Mouse (Mus musculus) monocyte, adult 2 months (primary cell): ENCODE results near the gene Msi2.

ENCODE experiments used
- DNase-seq, 2 experiments: peaks; one replicate each; pipeline ENCODE4 v3.0.0; 2022; ENCODE audit warnings: low spot score in 2 of 2, low read depth in 1 of 2

Msi2 gene

DNA sequence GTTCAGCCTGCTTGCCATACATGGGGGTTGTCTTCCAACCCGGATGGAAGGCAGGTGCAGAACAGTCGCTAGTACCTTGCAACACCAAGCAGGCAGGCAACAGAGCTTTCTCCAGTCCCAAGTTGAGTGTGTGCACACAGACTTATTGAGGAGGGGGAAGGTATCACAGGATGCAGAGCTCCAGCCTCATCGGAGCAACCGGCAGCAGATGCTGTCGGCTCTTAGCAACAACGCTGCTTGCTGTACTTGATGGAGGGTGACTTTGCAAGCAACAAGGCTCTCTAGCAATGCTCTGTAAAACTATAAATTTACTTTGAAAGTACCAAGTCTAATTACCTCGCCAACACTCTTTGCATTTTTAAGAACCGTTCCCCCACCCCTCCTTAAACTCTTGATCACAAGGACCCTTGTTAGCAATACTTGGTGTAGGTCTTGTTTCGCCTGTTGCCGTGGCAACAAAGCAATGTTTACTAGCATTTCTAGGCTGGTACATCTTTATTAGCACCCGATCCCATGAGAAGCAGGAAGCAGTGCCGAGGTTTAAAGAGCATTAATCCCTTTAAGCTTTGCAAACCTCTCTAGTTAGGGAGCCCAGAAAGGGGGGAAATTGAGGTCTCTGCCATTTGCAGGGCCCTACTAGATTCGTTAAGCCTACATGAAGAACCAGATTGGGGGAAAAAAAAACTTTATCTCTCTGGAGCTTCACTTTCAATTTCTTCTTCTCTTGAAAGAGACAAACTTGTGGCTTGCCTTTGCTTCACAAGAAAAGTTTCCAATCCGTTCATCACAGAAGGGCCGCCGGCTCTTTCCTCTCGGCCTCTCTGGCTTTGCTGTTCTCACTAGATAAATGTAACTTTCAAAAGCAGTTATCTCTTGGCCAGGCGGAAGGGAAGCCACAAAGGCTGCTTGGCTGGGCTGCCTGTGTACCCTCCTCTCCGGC is 263.2 kb downstream of the Msi2 start:
- DNase-seq = no peak

DNA sequence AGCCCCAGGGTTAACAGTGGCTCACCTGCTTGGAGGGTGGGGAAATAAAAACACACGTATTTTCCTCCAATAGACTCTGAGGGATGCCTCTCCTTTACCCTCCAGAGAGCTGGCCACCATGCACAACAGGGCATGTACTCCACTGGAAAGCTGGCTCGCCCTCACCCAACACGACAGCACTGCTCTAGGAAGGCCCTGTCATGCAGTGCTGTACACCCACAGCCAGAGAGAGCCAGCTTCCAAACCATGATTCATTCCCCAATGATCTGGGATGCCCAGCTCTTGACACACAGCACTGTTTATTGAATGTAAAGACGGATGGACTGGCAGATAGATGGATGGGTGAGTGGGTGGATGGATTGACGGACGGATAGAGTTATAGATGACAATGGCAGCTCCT is 269.1 kb downstream of the Msi2 start:
- DNase-seq = no peak

DNA sequence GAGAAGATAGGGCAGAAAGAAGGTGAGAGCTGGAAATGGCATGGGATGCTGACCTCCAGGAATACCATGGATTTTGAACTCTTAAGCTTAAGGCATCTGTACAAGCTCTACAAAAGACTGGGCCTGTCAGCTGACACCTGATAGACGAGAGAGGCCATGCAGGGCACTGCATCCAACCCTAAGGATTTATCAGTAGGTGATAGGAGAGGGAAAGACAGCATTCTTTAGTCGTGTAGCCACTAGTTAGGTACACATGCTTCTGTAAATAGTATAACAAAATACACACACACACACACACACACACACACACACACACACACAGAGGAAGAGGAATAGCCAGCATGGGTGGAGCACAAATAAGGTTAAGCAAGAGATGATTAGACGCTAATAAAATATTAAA is 269.7 kb downstream of the Msi2 start:
- no peak for DNase-seq

DNA sequence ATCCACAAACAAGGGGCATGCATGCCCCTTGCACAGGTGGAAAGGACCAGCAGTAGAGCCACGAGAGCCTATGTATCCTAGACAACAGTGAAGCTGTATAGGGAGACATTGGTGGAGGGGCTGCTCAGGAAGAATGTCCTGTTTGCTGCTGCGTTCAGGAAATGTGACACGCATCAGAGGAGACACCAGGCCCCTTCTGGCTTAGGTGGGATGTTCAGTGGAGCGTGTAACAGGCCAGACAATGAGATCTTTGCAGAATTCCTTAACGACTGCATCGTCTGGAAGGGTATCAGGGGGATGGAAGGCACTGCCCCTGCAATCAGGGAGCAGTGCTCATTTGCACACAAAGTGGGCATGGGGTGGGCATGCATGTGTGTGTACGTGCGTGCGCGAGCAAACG is 271.0 kb downstream of the Msi2 start:
- DNase-seq = no peak

DNA sequence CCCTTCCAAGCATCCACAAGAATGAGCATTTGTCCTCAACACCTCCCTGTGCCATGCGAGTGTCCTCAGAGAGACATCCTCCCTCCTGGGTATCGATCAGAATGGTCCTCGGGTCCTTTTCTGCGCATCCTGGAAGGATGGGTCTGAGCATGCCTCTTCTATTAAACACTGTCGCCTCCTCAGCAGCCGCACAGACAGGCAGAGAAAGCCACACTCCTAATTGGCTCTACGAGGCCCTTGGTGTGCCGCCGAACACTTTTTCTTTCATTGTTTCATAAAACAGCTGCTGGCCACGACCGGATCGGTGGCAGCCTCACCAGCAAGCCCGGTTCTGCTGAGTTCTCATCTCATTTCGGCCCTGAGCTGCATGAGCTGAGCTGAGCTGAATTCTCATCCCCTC is 274.4 kb downstream of the Msi2 start:
- DNase-seq = no peak

DNA sequence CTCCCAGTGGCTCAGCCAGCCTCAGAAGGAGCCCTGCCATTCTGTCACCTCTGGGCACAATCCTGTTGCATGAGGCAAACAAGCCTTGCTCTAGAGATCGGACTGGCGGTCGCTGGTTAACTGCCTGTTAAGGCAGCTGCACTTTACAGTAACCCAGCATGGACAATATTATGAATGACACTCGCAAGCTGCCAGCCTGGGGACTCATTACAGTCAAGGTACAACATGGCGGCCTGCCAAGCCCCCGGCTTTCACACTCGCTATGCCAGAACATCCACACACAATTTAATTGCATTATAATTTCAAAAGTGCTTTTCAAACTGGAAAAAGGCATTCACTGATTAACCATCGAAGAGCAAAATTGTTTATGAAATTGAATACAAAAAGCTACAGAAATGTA is 275.0 kb downstream of the Msi2 start:
- no peak for DNase-seq

DNA sequence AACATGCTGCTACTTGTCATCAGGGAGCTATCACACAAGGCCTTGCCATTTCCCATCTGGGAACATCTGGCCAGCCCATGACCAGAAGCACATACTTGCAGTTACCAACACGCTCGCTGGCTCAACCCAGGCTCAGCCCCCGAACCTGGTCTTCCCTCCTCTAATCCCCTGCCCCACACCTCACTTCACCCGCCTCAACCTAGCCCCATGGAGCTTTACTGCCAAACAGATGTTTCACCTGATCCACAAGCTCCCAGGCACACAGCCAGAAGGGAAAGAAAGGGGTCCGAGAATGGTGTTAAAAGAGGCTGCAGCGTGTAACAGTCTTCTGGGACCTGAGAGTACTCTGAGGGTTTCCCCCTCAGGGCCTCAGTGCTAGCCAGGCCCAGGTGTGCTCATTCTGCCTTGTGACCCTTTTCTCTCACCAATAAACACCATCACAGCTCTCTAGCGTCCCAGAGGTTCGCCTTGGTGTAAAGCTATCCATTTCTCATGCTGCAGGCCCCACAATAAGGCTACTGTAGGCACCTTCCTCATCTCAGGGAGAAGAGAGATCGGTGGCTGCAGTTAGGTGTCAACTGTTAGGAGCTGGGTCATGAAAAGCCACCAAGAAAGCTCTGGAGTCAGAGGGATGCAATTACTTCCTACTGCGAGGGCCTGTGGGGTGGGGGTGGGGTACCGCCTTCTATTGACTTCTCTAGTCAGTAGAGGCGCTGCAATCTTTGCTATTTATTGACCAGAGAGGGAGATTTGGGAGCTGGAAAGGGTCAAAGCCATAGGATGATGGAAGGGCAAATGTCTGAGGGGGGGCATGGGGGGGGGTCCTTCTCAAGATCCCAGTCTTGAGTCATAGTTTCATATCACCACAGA is 276.2 kb downstream of the Msi2 start:
- DNase-seq = no peak

DNA sequence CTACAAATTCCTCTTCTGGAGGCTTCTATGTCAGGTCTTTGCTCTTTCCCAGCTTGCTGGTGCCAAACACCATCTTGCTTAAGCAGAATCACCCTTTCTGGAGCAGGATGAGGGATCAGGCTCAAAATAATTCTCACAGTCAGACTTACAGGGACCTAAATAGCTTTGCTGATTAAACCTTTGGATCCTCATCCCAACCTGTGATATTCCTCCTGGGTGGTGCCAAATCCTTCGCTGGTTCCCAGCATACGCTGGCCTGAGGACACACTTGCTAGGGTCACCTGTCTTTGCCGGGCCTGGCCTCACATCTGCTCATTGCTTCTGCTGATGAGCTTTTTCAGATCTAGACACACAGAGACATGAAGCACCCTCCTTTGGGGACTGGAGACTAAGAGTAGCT is 279.7 kb downstream of the Msi2 start:
- no peak for DNase-seq

DNA sequence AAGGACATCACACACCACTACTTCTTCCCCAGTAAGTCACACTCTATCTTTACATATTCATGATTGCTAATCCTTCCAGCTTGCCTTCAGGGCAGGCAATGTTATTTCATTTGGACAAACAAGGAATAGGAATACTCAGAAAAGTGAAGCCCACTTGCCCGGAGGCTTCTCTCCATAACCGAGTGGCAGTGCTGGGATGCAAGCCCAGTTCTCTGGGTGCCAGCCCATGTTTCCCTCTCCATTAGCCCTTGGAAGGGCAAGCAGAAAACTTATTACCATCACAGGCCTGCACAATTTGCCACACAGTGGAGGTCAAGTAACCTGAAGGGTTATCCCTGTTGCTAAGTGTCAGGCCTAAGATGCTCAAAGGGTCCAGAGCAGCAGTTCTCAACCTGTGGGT is 281.7 kb downstream of the Msi2 start:
- no peak for DNase-seq

DNA sequence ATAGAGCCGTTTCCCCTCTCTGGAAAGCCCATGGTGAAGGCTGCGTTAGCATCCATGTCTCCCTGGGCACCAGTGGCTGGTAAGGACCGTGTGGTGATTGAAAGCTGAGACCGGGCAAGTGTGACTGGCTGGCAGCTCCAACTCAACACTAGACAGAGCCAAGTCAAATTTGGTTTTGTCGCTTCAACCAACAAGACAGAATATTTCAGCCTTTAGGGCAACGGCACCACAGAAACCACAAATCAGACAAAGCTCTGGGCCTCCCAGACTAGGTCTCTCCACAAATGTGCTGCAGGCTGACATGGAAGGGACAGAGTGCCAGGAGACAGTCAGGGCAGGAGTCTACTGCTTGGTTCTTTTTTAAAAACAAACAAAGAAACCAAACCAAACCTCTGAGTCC is 282.8 kb downstream of the Msi2 start:
- DNase-seq = no peak

DNA sequence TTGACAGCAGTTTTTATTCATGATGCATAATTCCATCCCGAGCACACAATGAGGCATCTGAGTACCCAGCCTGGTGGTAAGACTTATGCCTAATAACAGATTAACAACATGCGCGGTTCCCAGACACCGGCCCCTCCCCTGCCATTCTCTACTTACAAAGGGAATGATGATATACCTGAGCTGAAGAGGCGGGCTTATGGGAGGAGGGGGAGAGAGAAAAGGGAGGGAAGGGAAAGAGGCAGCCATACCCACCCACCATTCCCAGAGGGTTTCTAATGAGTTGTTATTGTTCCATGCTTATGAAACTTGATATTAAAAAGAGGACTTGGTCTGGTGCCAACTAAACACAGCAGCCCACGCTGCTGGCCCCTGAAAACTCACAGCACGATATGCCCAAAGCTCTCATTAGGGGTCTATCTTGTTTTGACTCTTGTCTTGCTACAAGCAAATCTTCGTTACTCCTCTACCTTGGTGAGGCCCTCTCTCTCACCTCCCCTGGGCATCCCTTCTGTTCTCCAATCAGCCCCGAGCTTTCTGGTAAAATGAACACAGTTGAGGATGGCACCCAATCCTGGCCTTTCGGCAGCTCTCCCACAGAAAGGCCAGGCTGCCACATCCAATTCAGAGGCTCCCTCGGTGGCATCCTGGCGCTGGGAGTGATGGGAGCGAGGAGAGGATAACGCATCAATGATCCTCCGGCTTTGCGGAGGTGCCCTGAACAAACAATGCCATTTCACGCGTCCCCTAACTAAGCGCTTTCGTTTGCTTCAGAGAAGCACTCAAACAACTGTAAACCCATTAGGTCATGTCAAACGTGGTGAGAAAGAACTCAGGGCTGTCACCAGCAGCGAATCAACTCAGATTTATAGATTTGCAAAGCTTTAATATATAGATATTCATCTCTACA is 286.7 kb downstream of the Msi2 start:
- DNase-seq = no peak

DNA sequence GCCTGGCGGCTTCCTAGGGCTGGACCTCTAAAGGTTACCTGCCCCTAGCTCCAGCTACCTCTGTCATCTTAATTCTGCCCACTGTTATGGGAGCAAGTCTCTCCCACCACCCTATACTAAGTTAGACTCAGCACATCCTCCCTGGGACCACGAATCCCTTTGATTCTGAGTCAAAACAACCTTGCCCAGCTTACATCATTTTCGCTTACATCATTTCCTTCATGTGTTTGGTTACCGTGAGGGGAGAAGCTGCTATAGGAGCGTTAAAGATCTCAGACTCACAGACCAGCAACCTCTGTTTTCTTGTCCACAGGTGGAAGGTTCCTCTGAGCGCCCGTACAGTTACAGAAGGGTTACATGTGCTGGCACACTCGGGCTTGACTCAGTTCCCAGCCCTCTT is 288.0 kb downstream of the Msi2 start:
- DNase-seq = no peak

DNA sequence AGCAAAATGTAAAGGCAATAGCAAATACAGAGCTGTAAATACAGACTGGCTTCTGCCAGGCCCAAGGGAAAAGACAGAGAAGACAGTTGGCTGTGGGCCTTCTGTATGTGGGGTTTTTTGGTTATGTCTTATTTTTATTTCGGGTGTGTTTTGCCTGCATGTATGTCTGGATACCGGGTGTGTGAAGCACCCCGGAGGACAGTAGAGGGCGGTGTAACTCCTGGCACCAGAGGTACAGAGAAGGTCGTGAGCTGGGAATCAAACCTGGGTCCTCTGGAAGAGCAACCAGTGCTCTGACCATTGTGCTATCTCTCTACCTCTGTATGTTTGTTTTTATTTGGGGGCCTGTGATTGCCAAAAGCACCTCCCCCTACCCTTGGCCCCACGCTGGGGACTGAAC is 288.6 kb downstream of the Msi2 start:
- no peak for DNase-seq

DNA sequence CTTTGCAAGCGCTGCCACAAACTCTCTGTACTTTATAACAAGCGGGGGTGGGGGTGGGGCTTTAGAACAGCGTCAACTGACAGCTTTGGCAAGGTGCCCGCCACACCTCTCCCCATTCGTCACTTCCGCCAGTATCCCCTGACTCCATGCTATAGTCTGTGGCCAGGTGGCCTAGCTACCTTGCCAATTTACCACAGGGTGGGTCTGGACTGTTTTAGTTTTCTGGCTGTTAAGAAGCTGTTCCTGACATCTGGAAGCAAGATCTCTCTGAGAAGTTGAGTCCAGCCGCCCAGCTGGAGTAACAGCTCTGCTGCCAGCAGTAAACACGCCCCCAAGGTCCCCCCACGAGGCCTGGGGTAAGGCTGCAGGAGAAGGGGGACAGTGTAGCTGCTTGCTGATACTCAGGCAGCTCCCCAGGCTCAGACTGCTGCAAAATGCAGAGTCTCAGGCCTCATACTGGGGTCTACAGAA is 292.6 kb downstream of the Msi2 start:
- DNase-seq = no peak

DNA sequence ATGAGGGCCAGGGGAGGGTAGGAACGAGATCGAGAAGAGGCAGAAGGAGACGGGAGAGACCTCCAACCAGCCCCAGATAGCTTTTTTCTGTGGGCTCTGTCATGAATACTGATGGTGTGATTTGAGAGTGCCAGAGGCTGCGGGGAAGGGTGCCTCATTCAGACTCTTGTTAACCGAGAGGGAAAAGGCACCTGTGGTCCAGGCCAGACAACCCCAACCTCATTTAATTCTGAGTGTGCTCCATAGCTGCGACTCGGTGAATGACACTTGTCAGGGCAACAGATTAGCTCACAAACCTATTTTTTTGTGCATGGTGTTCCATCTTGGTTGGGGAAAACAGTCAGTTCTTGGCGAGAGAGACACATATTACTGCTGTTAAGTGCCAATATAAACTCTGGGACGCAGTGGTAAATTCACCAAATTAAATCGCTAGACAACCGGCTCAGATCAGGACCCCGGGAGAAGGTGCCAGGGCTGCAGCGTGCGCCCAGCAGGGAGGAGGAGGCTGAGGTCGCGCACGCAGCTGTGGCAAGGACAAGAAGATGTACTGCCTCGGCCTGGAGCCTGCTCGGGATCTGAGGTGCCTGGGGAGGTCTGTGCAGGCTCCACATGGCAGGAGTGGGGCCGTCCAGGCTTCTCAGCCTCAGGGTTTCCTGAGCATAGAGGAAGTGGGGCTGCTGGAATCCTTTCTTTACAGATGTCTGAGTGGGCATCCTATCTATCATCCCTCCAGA is 294.1 kb downstream of the Msi2 start:
- DNase-seq = no peak

DNA sequence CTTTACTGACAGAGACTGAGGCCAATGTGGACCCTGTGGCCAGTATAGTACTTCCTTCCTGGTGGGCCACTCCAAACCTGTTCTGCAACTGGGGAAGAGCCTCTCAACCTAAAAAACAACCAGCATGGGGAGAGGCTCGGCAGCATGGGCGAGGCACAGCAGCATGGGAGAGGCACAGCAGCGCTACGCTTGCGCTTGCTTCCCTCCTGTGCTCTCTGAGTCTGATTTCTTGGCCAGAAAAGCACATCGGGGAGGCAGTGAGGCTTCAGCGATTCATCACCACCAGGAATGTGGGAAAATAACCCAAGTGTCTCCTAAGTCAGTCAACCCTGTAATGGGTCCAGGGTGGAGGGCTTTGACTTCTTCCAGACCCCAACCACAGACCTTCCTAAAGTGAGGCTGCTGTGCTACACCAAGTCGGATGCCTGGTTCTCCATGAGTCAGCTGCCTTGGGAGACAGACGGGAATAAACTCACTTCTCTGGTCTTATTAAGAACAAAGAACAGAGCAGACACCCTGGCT is 297.2 kb downstream of the Msi2 start:
- DNase-seq = no peak

DNA sequence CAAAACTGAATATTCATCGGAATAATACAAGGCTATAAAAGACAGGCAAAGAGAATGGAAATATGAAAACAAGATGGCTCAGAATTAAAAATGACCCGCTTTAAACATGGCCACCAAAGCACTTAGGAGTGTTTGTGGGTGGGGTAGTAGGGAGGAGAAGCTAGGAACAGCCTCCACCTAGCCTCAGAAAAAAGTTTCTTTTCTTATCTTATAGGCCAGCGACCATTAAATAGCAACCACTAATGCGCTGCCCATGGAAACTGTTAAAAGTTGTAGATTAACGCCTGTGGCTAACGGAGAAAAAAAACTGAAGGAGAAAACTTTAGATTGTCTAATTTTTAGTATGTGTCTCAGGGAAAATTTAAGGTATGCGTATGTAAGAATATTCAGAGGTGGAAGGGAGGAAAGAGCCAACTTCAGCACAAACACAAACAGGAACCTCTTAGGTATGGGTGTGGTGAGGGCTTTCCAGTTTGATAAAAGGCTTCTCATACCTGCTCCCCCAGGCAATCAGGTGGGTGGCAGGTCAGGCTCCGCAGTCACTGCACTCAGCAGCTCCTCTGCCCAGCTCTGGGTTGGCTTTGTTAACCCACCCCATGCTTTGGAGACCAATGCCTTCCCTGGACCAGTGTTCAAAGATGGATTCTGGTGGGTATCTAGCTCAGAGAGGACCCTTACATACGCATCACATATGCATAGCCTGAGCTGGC is 298.5 kb downstream of the Msi2 start:
- DNase-seq = no peak

DNA sequence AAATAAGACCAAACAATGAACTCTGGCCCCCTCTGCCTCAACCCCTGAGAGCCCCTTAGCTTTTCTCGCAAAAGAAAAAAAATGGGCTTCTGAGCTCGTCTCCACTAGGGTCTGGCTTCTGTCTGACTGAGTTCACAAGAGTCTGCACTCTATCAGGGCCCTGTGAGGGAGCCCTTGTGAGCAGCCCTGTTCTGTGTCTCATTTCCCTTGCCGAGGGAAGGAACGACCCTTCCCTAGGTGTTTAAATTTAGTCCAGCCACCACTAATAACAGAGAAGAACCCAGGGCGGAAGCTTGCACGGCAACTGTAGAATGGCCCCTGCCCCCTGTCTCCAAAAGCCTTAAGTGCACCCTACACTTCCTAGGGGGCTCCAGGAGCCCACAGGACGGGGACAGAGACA is 299.2 kb downstream of the Msi2 start:
- no peak for DNase-seq

DNA sequence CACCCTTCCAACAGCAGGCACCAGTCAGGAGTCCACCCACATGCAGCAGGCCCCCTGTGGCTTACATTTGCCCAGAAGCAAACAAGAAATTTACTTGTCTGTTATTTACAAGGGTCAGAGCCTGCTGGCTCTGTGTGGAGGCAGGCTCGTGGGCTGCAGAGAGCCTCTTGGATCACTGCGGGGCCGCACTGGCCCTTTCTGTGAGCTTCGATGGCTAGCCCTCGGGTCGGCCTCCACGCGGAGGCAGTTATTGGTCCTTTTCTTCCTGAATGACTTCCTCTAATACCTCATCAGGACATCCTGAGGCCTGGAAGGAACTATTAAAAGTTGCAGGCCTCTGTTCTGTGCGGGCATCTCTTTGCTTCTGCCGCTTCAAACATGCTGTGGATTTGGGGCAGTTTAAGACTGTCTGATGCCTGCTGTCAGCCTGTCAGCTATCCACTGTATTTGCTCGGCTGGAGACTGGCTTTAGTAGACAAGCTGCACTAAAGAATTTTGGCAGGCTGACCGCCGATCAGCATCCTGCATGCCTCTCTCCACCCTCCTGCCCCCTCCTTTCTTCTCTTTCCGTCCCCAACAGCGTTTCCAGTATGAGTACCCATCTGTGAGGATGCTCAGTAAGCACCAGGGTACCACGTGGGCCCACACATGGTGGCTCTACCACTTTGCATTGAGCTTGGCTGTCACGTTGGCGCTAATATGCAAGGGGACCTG is 304.0 kb downstream of the Msi2 start:
- no peak for DNase-seq
